35 mouse cellular contexts compared by ENCODE assay signal in genomic region chr1:167411991-167412715, GRCm38 (mm10). TPM values are rescaled to one million over a fixed set of nuclear protein-coding genes. Genes with fewer than 3 reads are reported as not detected.
DNase-seq lines count a peak whose midpoint lies in the region; ATAC-seq and TF ChIP-seq lines count a peak whose summit lies in the region.
"Had no signal": no experiment of that assay in that cellular context is flagged by ENCODE, and none has a peak within 500 bp of the region (broad histone marks: within the 10 kb centered on the region; RNA-seq: fewer than 3 reads in every experiment).

No protein-coding gene starts in this region.

- peak overlapping the region; percentile 55 for H3K4me2 ChIP-seq in CH12.LX (ENCODE audit: insufficient read depth, low read depth, poor library complexity, severe bottlenecking)
- H3K4me2 ChIP-seq in embryonic facial prominence, embryonic 14.5 days (ENCODE audit: low read depth, low read length), result no peak overlapping the region
- H3K4me2 ChIP-seq in limb, embryonic 15.5 days, result no peak overlapping the region
- H3K4me2 ChIP-seq in liver, postnatal 0 days (ENCODE audit: low read depth, low read length), result no peak overlapping the region
- H3K4me2 ChIP-seq: heart, embryonic 13.5 days; hindbrain, embryonic 12.5 days; hindbrain, embryonic 15.5 days had no signal

- H3K9me3 ChIP-seq in CH12.LX (replicated peaks; ENCODE audit: low read length), result peaks cover 5% of the 10 kb centered on the region
- 0 out of 2 replicates have a peak, but pooled peaks cover 3% of the 10 kb centered on the region for H3K9me3 ChIP-seq in embryonic facial prominence, embryonic 14.5 days (ENCODE audit: control insufficient read depth, low read length)
- no peaks in the 10 kb centered on the region for H3K9me3 ChIP-seq in limb, embryonic 15.5 days
- H3K9me3 ChIP-seq in liver, postnatal 0 days (ENCODE audit: low read length), result no peaks in the 10 kb centered on the region
- H3K9me3 ChIP-seq: heart, embryonic 10.5 days; heart, embryonic 13.5 days; hindbrain, embryonic 12.5 days; hindbrain, embryonic 15.5 days had no signal

- H3K9ac ChIP-seq in CH12.LX (ENCODE audit: insufficient read depth, low read depth), result no peak overlapping the region
- no peak overlapping the region for H3K9ac ChIP-seq in embryonic facial prominence, embryonic 14.5 days (ENCODE audit: low read depth, low read length)
- no peak overlapping the region for H3K9ac ChIP-seq in limb, embryonic 15.5 days
- H3K9ac ChIP-seq in liver, postnatal 0 days (replicated peaks), result no peak overlapping the region
- H3K9ac ChIP-seq: heart, embryonic 13.5 days; hindbrain, embryonic 12.5 days; hindbrain, embryonic 15.5 days had no signal

- H3K4me1 ChIP-seq in CH12.LX (ENCODE audit: control insufficient read depth in 1 of 2, insufficient read depth in 2 of 2), result no peaks in the 10 kb centered on the region
- H3K4me1 ChIP-seq in embryonic facial prominence, embryonic 14.5 days (ENCODE audit: control insufficient read depth, insufficient read depth, low read length), result peaks cover 6% of the 10 kb centered on the region; the same call in 1 of the 2 replicates
- no peaks in the 10 kb centered on the region for H3K4me1 ChIP-seq in limb, embryonic 15.5 days
- no peaks in the 10 kb centered on the region for H3K4me1 ChIP-seq in liver, postnatal 0 days (ENCODE audit: insufficient read depth)
- H3K4me1 ChIP-seq in lung, adult 2 months (ENCODE audit: control insufficient read depth, insufficient read depth, low read length), result no peaks in the 10 kb centered on the region
- H3K4me1 ChIP-seq: heart, embryonic 10.5 days; heart, embryonic 13.5 days; hindbrain, embryonic 12.5 days; hindbrain, embryonic 15.5 days had no signal

- H3K79me2 ChIP-seq in CH12.LX (replicated peaks; ENCODE audit: control insufficient read depth, extremely low read depth, insufficient read depth, poor library complexity, severe bottlenecking), result no peaks in the 10 kb centered on the region

- TF ChIP-seq CTCF in CH12.LX (conservative IDR thresholded peaks at IDR 0.05 in 1 of 2, IDR thresholded peaks at IDR 0.05 in 1 of 2; ENCODE audit: low read depth in 2 of 2, low read length in 2 of 2), result no peak
- no peak for TF ChIP-seq CTCF in liver, postnatal 0 days (IDR thresholded peaks at IDR 0.05; ENCODE audit: low read depth)
- no peak for TF ChIP-seq CTCF in lung, adult 2 months (IDR thresholded peaks at IDR 0.05; ENCODE audit: insufficient read depth, low read length)

- peak; percentile 56 for DNase-seq in heart, adult 11 months
- DNase-seq in heart, postnatal 25 days (ENCODE audit: low spot score), result no peak
- no peak for DNase-seq in CH12.LX (ENCODE audit: extremely low read depth)
- DNase-seq in embryonic facial prominence, embryonic 14.5 days (ENCODE audit: low spot score), result peak; percentile 79
- no peak for DNase-seq in liver, postnatal 0 days
- DNase-seq in lung, adult 2 months, result no peak
- DNase-seq in spleen, postnatal 10 days (ENCODE audit: low spot score in 2 of 2), result no peak
- DNase-seq: adrenal gland, adult 8-10 months; adrenal gland, postnatal 25 days; B cell, adult 2 months; cerebellum, adult 11-12 months; cerebellum, adult 8-10 months; cerebellum, postnatal 10 days; cerebellum, postnatal 36 days; embryo, embryonic 11 days; gastrocnemius, adult 2 months; gastrocnemius, postnatal 25 days; heart, adult 2 months; heart, postnatal 14 days; kidney, adult 18-20 months had no signal

- no peak for TF ChIP-seq POLR2A in CH12.LX (IDR thresholded peaks at IDR 0.05; ENCODE audit: low read depth, low read length)
- TF ChIP-seq POLR2A in lung, adult 2 months (IDR thresholded peaks at IDR 0.05; ENCODE audit: borderline replicate concordance, extremely low read depth, low read depth, low read length), result no peak

- intact Hi-C loops in heart, postnatal 25 days (cut with DNase I), result loop anchor here (10.0 kb wide), 1 partner anchor 483 kb away; no protein-coding TSS in a partner anchor

- no peak for TF ChIP-seq RAD21 in CH12.LX (IDR thresholded peaks at IDR 0.05; ENCODE audit: low read depth, low read length)

- H3K27ac ChIP-seq in CH12.LX (ENCODE audit: insufficient read depth, low read depth), result no peak overlapping the region
- H3K27ac ChIP-seq in embryonic facial prominence, embryonic 14.5 days (replicated peaks; ENCODE audit: low read depth, low read length), result peak overlapping the region; percentile 16; the same call in 1 of the 2 replicates
- H3K27ac ChIP-seq in limb, embryonic 15.5 days, result peak overlapping the region; percentile 9; the same call in 1 of the 2 replicates
- no peak overlapping the region for H3K27ac ChIP-seq in liver, postnatal 0 days (ENCODE audit: low read depth)
- H3K27ac ChIP-seq: gastrocnemius, adult 2 months; heart, adult 2 months; heart, embryonic 10.5 days; heart, embryonic 13.5 days; hindbrain, embryonic 12.5 days; hindbrain, embryonic 15.5 days had no signal

- in situ Hi-C loops in CH12.LX (cut with MboI; ENCODE audit: low pct_ligation_motif_present, low pct_unique_long_range_greater_than_20kb, low sequenced_read_pairs), result no loop called here

- TF ChIP-seq EP300 in CH12.LX (IDR thresholded peaks at IDR 0.05; ENCODE audit: low read length), result no peak
- no peak for TF ChIP-seq EP300 in liver, postnatal 0 days (IDR thresholded peaks at IDR 0.05; ENCODE audit: low read depth)

- H3K36me3 ChIP-seq in CH12.LX (replicated peaks in 1 of 2; ENCODE audit: control insufficient read depth in 1 of 2, insufficient read depth in 1 of 2, low read length in 1 of 2), result no peaks in the 10 kb centered on the region
- no peaks in the 10 kb centered on the region for H3K36me3 ChIP-seq in embryonic facial prominence, embryonic 14.5 days (ENCODE audit: control insufficient read depth, insufficient read depth, low read length)
- H3K36me3 ChIP-seq in limb, embryonic 15.5 days, result no peaks in the 10 kb centered on the region
- no peaks in the 10 kb centered on the region for H3K36me3 ChIP-seq in liver, postnatal 0 days (replicated peaks; ENCODE audit: insufficient read depth, low read length)
- H3K36me3 ChIP-seq: heart, embryonic 10.5 days; heart, embryonic 13.5 days; hindbrain, embryonic 12.5 days; hindbrain, embryonic 15.5 days had no signal

- peak; percentile 33; the same call in 1 of the 2 replicates for ATAC-seq in embryonic facial prominence, embryonic 14.5 days (ENCODE audit: low read depth)
- ATAC-seq in limb, embryonic 15.5 days (ENCODE audit: insufficient number of reproducible peaks, low FRiP score, low TSS enrichment, low read depth), result 0 out of 2 replicates have a peak, but pooled peaks have one; percentile 58
- no peak for ATAC-seq in liver, postnatal 0 days
- ATAC-seq: activated CD4-positive, CD25-positive, alpha-beta regulatory T cell, adult 4 months; forebrain, embryonic 14.5 days had no signal

- peaks cover 63% of the 10 kb centered on the region for H3K27me3 ChIP-seq in CH12.LX (replicated peaks)
- H3K27me3 ChIP-seq in embryonic facial prominence, embryonic 14.5 days (replicated peaks; ENCODE audit: control insufficient read depth, insufficient read depth, low read length), result peaks cover 8% of the 10 kb centered on the region
- peaks cover 30% of the 10 kb centered on the region for H3K27me3 ChIP-seq in limb, embryonic 15.5 days
- 0 out of 2 replicates have a peak, but pooled peaks cover 14% of the 10 kb centered on the region for H3K27me3 ChIP-seq in liver, postnatal 0 days (ENCODE audit: insufficient read depth, low read length)
- H3K27me3 ChIP-seq: hindbrain, embryonic 12.5 days; hindbrain, embryonic 15.5 days had no signal

- 39% methylated on average over 12 of the region's 12 CpGs for WGBS in embryonic facial prominence, embryonic 14.5 days
- 47% methylated on average over 12 of the region's 12 CpGs for WGBS in limb, embryonic 15.5 days
- WGBS in liver, postnatal 0 days (ENCODE audit: insufficient replicate concordance), result 68% methylated on average over 12 of the region's 12 CpGs
- 56% methylated on average over 12 of the region's 12 CpGs for WGBS in lung, adult 2 months

- dilution Hi-C loops in CH12.LX (cut with MboI; ENCODE audit: extremely low pct_ligation_motif_present, extremely low pct_unique_long_range_greater_than_20kb, low sequenced_read_pairs), result loop anchor here (25.0 kb wide), 1 partner anchor 225 kb away; no protein-coding TSS in a partner anchor

- no peak overlapping the region for H3K4me3 ChIP-seq in CH12.LX (replicated peaks in 1 of 3; ENCODE audit: low read depth in 2 of 3, low read length in 2 of 3, poor library complexity in 1 of 3)
- H3K4me3 ChIP-seq in embryonic facial prominence, embryonic 14.5 days (ENCODE audit: low read depth, low read length), result no peak overlapping the region
- no peak overlapping the region for H3K4me3 ChIP-seq in limb, embryonic 15.5 days
- H3K4me3 ChIP-seq in liver, postnatal 0 days (ENCODE audit: low read depth, low read length), result no peak overlapping the region
- no peak overlapping the region for H3K4me3 ChIP-seq in lung, adult 2 months (replicated peaks; ENCODE audit: extremely low read depth, low read depth, low read length)
- H3K4me3 ChIP-seq: gastrocnemius, adult 2 months; heart, adult 2 months; heart, embryonic 10.5 days; heart, embryonic 13.5 days; hindbrain, embryonic 12.5 days; hindbrain, embryonic 15.5 days had no signal

TF ChIP-seq in CH12.LX, 34 proteins besides CTCF, POLR2A, EP300 and RAD21 (continues in another document):
- TF ChIP-seq ZNF384 (IDR thresholded peaks at IDR 0.05; ENCODE audit: low read depth, low read length) (no peak), TCF12 (IDR thresholded peaks at IDR 0.05; ENCODE audit: low read depth, low read length) (no peak), BHLHE40 (IDR thresholded peaks at IDR 0.05; ENCODE audit: low read depth, low read length) (no peak), MXI1 (IDR thresholded peaks at IDR 0.05; ENCODE audit: low read depth, low read length) (no peak)

RNA-seq across cellular contexts. Expression of gene Mgst3, which starts 18.5 kb away (rescaled TPM):
- total RNA-seq in heart, postnatal 25 days (2021), result 100 to 1,000 TPM; 284 to 285 TPM
- 1.0 and 1.4 TPM in 2 replicates for total RNA-seq in CH12.LX (2012; rRNA removed)
- total RNA-seq in CH12.LX (2014; rRNA removed), result not detected in 2 replicates
- polyA plus RNA-seq in CH12.LX (2012; ENCODE audit: insufficient read length, low read depth), result not detected in 2 replicates
- polyA plus RNA-seq in embryonic facial prominence, embryonic 14.5 days (2014; fragmentation: Nextera tagmentation; extraction: Ambion mirVana), result 74.7 and 86.9 TPM in 2 replicates
- polyA plus RNA-seq in limb, embryonic 15.5 days (2015; fragmentation: Nextera tagmentation; extraction: Ambion mirVana), result 61.9 and 62.2 TPM in 2 replicates
- 161 and 163 TPM in 2 replicates for polyA plus RNA-seq in liver, postnatal 0 days (2015; fragmentation: Nextera tagmentation; extraction: Ambion mirVana)
- polyA plus RNA-seq in lung, adult 2 months (2012; rRNA removed), result 132 and 150 TPM in 2 replicates

RNA-seq across cellular contexts. Expression of gene Lrrc52, which starts 54.4 kb away (rescaled TPM):
- total RNA-seq in heart, postnatal 25 days (2021), result 1 to 10 TPM in 1 of 2 experiments, under 1 TPM in 1; 0.75 to 2.1 TPM
- not detected in 2 replicates for total RNA-seq in CH12.LX (2012; rRNA removed)
- total RNA-seq in CH12.LX (2014; rRNA removed), result not detected in 2 replicates
- polyA plus RNA-seq in CH12.LX (2012; ENCODE audit: insufficient read length, low read depth), result not detected in 2 replicates
- not detected in 2 replicates for polyA plus RNA-seq in embryonic facial prominence, embryonic 14.5 days (2014; fragmentation: Nextera tagmentation; extraction: Ambion mirVana)
- polyA plus RNA-seq in limb, embryonic 15.5 days (2015; fragmentation: Nextera tagmentation; extraction: Ambion mirVana), result 0.22 TPM in 1 of 2 replicates, not detected in the other
- not detected in 2 replicates for polyA plus RNA-seq in liver, postnatal 0 days (2015; fragmentation: Nextera tagmentation; extraction: Ambion mirVana)
- 0.66 and 0.80 TPM in 2 replicates for polyA plus RNA-seq in lung, adult 2 months (2012; rRNA removed)
- total RNA-seq: adrenal gland, postnatal 25 days; hematopoietic stem cell, adult 5-6 weeks; MEL had no signal
- polyA plus RNA-seq: activated CD4-positive, CD25-positive, alpha-beta regulatory T cell, adult 4 months; brain, embryonic 14.5 days; cortical plate, adult 2 months; embryonic facial prominence, embryonic 11.5 days; forebrain, embryonic 11.5 days; forebrain, embryonic 14.5 days; heart, embryonic 16.5 days; hindbrain, embryonic 12.5 days; hindbrain, embryonic 15.5 days; intestine, embryonic 14.5 days had no signal

Comparison
In these comparisons a context has a peak if more than half of its experiments do, and no peak if none do; other contexts are left out.
1. DNase-seq: peak in heart, adult 11 months (single experiment) and embryonic facial prominence, embryonic 14.5 days (single experiment); none in heart, postnatal 25 days (single experiment), CH12.LX (single experiment), liver, postnatal 0 days (single experiment), lung, adult 2 months (single experiment) and spleen, postnatal 10 days (0 of 2).
2. H3K27ac ChIP-seq: peak in embryonic facial prominence, embryonic 14.5 days (single experiment) and limb, embryonic 15.5 days (single experiment); none in CH12.LX (single experiment) and liver, postnatal 0 days (single experiment).
3. RNA of gene Mgst3, which starts 18.5 kb away (polyA plus RNA-seq): 161 to 163 TPM in liver, postnatal 0 days, 132 to 150 TPM in lung, adult 2 months, 74.7 to 86.9 TPM in embryonic facial prominence, embryonic 14.5 days and 61.9 to 62.2 TPM in limb, embryonic 15.5 days; not detected in CH12.LX; every median in the first group is over 10 times any median in the second.